Mouse (Mus musculus): ENCODE measurements around the gene Deup1.

Gene Deup1

GRCm38 (mm10) chr9:15529275-15529964 is 98.3 kb downstream of the Deup1 start:
- DNase-seq = peak; percentile 36

- DNase-seq = no peak
Measured at GRCm38 (mm10) chr9:15528368-15528767, 99.4 kb downstream of the Deup1 start.

- no peak for DNase-seq
Measured at GRCm38 (mm10) chr9:15527846-15528245, 99.9 kb downstream of the Deup1 start.

- DNase-seq = no peak
Measured at GRCm38 (mm10) chr9:15526539-15526938, 101.2 kb downstream of the Deup1 start.

DNA sequence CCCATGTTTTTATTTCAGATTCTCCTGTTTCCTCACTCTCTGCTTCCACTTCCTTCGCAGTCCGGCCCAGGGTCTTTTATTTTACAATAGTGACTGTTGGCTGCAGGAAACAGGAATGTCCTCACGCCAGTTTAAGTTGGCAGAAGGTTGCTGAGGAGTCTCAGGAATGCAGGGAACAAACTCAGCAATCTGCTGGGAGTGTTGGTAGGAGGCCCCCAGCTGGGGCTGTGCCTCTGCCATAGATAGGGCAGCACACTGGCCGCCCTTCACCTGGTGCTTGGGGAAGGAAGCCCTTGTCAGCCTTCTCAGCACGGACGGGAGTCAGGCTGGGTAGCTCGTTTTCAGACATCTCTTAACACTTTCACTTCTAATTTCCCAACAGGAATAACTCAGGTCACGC is 102.5 kb downstream of the Deup1 start:
- DNase-seq = peak; percentile 35

DNA sequence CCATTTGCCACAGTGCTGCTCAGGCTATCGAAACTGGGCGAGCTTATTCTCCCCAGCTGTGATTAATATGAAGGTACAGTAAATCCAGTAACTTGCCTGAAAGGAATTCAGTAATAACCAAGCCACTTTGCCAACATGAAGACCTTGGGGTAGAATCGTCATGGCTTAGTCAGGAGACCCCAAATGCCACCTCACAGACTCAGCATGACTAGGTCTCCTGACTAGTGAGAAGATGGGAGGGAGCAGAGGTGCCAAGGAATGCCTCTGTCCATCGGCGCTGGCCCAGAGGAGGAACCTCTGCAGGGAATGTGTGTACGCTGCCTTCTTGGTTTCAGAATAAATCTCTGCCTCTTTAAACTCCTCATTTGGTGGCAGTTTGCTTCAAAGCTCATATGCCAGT is 104.1 kb downstream of the Deup1 start:
- no peak for DNase-seq

DNA sequence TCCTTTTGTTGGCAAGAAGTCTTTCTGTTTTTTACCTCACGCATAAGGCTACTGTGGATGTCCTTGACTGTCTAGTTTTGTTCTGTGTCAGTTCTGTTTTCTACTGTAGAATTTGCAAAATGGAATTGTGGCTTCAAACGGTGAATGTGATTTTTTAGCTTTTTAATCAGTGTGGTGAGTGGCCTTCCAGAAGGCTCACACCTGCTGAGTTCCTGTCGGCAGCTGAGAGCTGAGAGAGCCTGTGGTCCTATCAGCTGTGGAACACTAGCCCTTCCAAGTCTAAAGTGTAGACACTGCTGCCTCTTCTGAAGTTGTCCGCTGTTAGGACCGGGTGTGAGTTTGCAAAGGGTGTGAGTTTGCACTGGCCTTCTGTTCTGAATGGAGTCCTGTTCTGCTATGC is 104.8 kb downstream of the Deup1 start:
- DNase-seq = no peak

DNA sequence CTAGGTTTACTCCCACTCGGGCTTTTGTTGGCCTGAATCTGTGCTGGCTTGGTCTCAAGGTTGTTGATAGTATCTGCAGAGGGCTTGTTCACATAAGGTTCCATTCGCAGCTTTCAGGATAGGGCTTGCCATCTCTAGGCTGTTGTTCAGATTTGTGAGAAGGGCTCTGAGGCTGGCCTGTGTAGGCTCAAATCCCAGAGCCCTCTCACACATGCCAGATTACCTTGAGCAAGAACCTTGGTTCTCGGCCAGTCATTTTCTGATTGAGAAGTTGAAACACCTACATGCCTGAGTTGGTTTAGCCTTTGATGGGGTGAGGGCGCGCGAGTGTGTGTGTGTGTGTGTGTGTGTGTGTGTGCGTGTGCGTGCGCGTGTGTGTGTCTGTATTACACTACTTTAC is 105.4 kb downstream of the Deup1 start:
- no peak for DNase-seq

- DNase-seq = no peak
Measured at GRCm38 (mm10) chr9:15517979-15518378, 109.8 kb downstream of the Deup1 start.

DNA sequence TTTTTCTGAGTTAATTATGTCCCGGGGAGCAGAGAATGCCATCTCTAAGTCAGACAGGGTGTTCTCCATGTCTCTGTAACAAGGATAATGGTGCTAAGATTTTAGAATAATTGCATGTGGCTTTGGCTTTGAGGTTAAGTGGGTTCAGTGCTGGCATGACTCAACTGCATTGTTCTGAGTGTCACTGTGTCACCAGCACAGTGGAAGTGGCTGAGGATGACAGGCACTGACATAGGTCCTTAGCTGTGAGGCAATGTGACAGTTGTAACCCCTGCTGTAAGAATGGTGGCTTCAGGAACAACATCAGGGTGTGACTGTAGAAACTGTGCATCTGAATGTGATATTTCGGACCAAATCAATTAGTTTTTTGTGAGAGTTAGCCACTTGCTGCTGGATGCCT is 111.7 kb downstream of the Deup1 start:
- DNase-seq = no peak

- peak; percentile 28 for DNase-seq
Measured at GRCm38 (mm10) chr9:15512918-15513317, 114.8 kb downstream of the Deup1 start.

DNA sequence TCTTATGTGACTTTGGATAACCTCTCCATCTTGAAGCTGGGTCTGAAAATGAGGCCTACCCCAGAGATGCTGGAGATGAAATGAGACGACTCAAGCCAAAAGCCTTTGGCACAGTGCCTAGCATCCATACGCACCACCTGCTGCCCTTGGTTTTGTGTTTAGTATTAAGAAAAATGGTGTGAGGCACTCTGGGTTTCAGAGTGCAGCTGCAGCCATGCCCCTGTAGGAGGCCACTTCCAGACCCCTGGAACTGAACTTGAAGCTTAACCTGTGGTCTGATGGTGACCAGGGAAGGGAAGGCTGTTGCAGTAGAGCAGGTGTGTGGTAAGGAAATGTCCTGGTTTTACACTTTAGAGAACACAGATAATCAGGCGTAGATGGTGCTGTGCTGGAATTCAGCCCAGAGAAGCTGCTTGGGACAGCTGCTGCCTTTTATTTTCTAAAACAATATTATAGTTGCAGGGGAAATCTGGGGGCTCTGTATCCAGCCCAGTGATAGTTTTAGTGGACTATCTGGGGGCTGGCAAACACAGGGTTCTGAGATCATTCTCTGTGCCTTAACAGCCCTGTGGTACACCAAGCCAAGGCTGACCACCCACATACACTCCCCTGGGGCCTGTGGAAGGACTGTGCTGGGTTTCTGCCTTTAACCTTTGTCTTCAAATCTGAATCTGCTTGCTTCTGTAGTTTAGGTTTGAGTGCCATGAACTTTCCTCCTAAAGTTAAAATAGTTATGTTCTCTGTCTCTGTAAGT is 117.0 kb downstream of the Deup1 start:
- DNase-seq = no peak
